20 mouse cellular contexts compared by ENCODE assay signal in the genomic region with DNA sequence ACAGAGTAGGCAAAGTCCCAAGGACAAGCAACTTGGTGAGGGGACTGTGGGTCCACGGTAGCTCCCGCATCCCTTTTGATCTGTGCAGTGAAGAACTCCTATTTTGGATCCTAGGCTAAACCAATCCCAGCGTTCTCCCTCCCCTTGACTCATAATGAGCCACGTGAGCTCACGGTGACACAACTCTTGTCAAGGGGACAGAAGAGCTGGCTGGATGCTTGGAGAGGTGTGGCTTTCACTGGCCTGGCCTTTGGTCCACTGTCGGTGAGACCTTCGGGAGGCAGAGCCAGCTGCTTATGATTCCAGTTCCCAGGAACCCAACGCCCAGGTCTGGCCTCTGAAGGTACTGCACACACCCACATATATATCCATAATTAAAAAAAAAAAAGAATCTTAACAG. TPM values are rescaled to one million over a fixed set of nuclear protein-coding genes. Genes with fewer than 3 reads are reported as not detected.
DNase-seq lines count a peak whose midpoint lies in the region; ATAC-seq and TF ChIP-seq lines count a peak whose summit lies in the region.
"Had no signal": no experiment of that assay in that cellular context is flagged by ENCODE, and none has a peak within 500 bp of the region (broad histone marks: within the 10 kb centered on the region; RNA-seq: fewer than 3 reads in every experiment).

No protein-coding gene starts in this region.

- no peaks in the 10 kb centered on the region for H3K36me3 ChIP-seq in heart, embryonic 15.5 days
- no peaks in the 10 kb centered on the region for H3K36me3 ChIP-seq in stomach, postnatal 0 days (ENCODE audit: control insufficient read depth, insufficient read depth, low read length)
- H3K36me3 ChIP-seq: forebrain, embryonic 10.5 days; hindbrain, embryonic 15.5 days; liver, embryonic 15.5 days had no signal

- DNase-seq in heart, adult 18-20 months: peak; percentile 64 to 74
- no peak for DNase-seq in heart, postnatal 25 days (ENCODE audit: low spot score)
- peak; percentile 67 for DNase-seq in gastrocnemius, postnatal 25 days
- DNase-seq in stomach, postnatal 0 days (ENCODE audit: low spot score): no peak
- DNase-seq in ovary, adult 18-20 months (ENCODE audit: low spot score): no peak
- no peak for DNase-seq in thymus, adult 18-20 months
- DNase-seq: cerebellum, adult 18-20 months; kidney, adult 18-20 months; kidney, postnatal 10 days; lung, postnatal 10 days; midbrain, embryonic 14.5 days had no signal

- intact Hi-C loops in heart, postnatal 25 days (cut with DNase I): no loop called here

- TF ChIP-seq EP300 in stomach, postnatal 0 days (optimal IDR thresholded peaks at IDR 0.05): no peak

- ATAC-seq in heart, embryonic 15.5 days (replicated peaks; ENCODE audit: insufficient number of reproducible peaks, insufficient read depth, low FRiP score, low read depth): peak; percentile 69
- peak; percentile 47; the same call in 1 of the 2 replicates for ATAC-seq in stomach, postnatal 0 days (ENCODE audit: low FRiP score, low TSS enrichment)
- no peak for ATAC-seq in inflammation-experienced regulatory T-cells, adult 6 months
- ATAC-seq: activated CD4-positive, CD25-positive, alpha-beta regulatory T cell, adult 4 months had no signal

- no peaks in the 10 kb centered on the region for H3K9me3 ChIP-seq in heart, embryonic 15.5 days (replicated peaks)
- H3K9me3 ChIP-seq in stomach, postnatal 0 days (ENCODE audit: control insufficient read depth, low read length): no peaks in the 10 kb centered on the region
- H3K9me3 ChIP-seq: forebrain, embryonic 10.5 days; hindbrain, embryonic 15.5 days; liver, embryonic 15.5 days had no signal

- WGBS in heart, embryonic 15.5 days: 41% methylated on average over 8 of the region's 8 CpGs
- 71% methylated on average over 8 of the region's 8 CpGs for WGBS in stomach, postnatal 0 days

- peak overlapping the region; percentile 87 for H3K27ac ChIP-seq in heart, embryonic 15.5 days
- no peak overlapping the region for H3K27ac ChIP-seq in stomach, postnatal 0 days (replicated peaks)
- H3K27ac ChIP-seq: forebrain, embryonic 10.5 days; hindbrain, embryonic 15.5 days; layer of hippocampus, adult 2 months; liver, embryonic 15.5 days had no signal

- peaks cover 17% of the 10 kb centered on the region for H3K4me1 ChIP-seq in heart, embryonic 15.5 days (replicated peaks)
- no peaks in the 10 kb centered on the region for H3K4me1 ChIP-seq in stomach, postnatal 0 days (replicated peaks; ENCODE audit: control insufficient read depth, insufficient read depth)
- H3K4me1 ChIP-seq: liver, embryonic 15.5 days had no signal

- H3K9ac ChIP-seq in heart, embryonic 15.5 days: no peak overlapping the region
- H3K9ac ChIP-seq in stomach, postnatal 0 days (ENCODE audit: low read length): no peak overlapping the region
- H3K9ac ChIP-seq: hindbrain, embryonic 15.5 days; liver, embryonic 15.5 days had no signal

- peak overlapping the region; percentile 27 for H3K4me2 ChIP-seq in heart, embryonic 15.5 days
- H3K4me2 ChIP-seq in stomach, postnatal 0 days (replicated peaks; ENCODE audit: low read depth): no peak overlapping the region
- H3K4me2 ChIP-seq: hindbrain, embryonic 15.5 days; liver, embryonic 15.5 days had no signal

- no peak overlapping the region for H3K4me3 ChIP-seq in heart, embryonic 15.5 days
- H3K4me3 ChIP-seq in stomach, postnatal 0 days (ENCODE audit: low read depth, low read length): no peak overlapping the region
- H3K4me3 ChIP-seq: forebrain, embryonic 10.5 days; hindbrain, embryonic 15.5 days; layer of hippocampus, adult 2 months; liver, embryonic 15.5 days had no signal

- H3K27me3 ChIP-seq in heart, embryonic 15.5 days: no peaks in the 10 kb centered on the region
- H3K27me3 ChIP-seq in stomach, postnatal 0 days (ENCODE audit: control insufficient read depth, insufficient read depth, low read length): no peaks in the 10 kb centered on the region
- H3K27me3 ChIP-seq: hindbrain, embryonic 15.5 days had no signal

- no peak for TF ChIP-seq CTCF in stomach, postnatal 0 days (IDR thresholded peaks at IDR 0.05; ENCODE audit: low read depth)

RNA-seq across cellular contexts. Expression of a gene that starts 9.6 kb away (rescaled TPM):
- total RNA-seq in heart, adult 18-20 months (2021): 1 to 10 TPM; 2.4 to 2.6 TPM
- total RNA-seq in heart, postnatal 25 days (2021): 1 to 10 TPM; 6.0 to 8.4 TPM
- 10 to 100 TPM; 39.0 to 46.1 TPM for total RNA-seq in gastrocnemius, postnatal 25 days (2021)
- 7.3 and 7.4 TPM in 2 replicates for polyA plus RNA-seq in heart, embryonic 15.5 days (2015; fragmentation: Nextera tagmentation; extraction: Ambion mirVana)
- 4.6 and 5.5 TPM in 2 replicates for polyA plus RNA-seq in stomach, postnatal 0 days (2015; fragmentation: Nextera tagmentation; extraction: Ambion mirVana)
- not detected for polyA plus RNA-seq in inflammation-experienced regulatory T-cells, adult 6 months (2017; shearing (Covaris generic))
- total RNA-seq: megakaryocyte, adult 5-6 weeks had no signal
- polyA plus RNA-seq: activated CD4-positive, CD25-positive, alpha-beta regulatory T cell, adult 4 months had no signal

RNA-seq across cellular contexts. Expression of a gene that starts 16.8 kb away (rescaled TPM):
- under 1 TPM; 0.42 to 0.46 TPM for total RNA-seq in heart, adult 18-20 months (2021)
- under 1 TPM; 0.47 to 0.78 TPM for total RNA-seq in heart, postnatal 25 days (2021)
- total RNA-seq in gastrocnemius, postnatal 25 days (2021): under 1 TPM; 0.19 to 0.61 TPM
- polyA plus RNA-seq in heart, embryonic 15.5 days (2015; fragmentation: Nextera tagmentation; extraction: Ambion mirVana): 1.5 and 1.6 TPM in 2 replicates
- polyA plus RNA-seq in stomach, postnatal 0 days (2015; fragmentation: Nextera tagmentation; extraction: Ambion mirVana): 35.1 and 36.1 TPM in 2 replicates
- not detected for polyA plus RNA-seq in inflammation-experienced regulatory T-cells, adult 6 months (2017; shearing (Covaris generic))
- total RNA-seq: megakaryocyte, adult 5-6 weeks had no signal
- polyA plus RNA-seq: activated CD4-positive, CD25-positive, alpha-beta regulatory T cell, adult 4 months; liver, embryonic 15.5 days had no signal

RNA-seq across cellular contexts. Expression of a gene that starts 22.1 kb away (rescaled TPM):
- total RNA-seq in heart, adult 18-20 months (2021): 10 to 100 TPM; 21.6 to 26.8 TPM
- total RNA-seq in heart, postnatal 25 days (2021): 10 to 100 TPM; 26.3 to 33.6 TPM
- total RNA-seq in gastrocnemius, postnatal 25 days (2021): 1 to 10 TPM; 6.1 to 8.5 TPM
- polyA plus RNA-seq in heart, embryonic 15.5 days (2015; fragmentation: Nextera tagmentation; extraction: Ambion mirVana): 19.6 and 23.4 TPM in 2 replicates
- polyA plus RNA-seq in stomach, postnatal 0 days (2015; fragmentation: Nextera tagmentation; extraction: Ambion mirVana): 5.4 and 6.3 TPM in 2 replicates
- under 1 TPM in 1 of 3 experiments, not detected in 2; 0.17 TPM for polyA plus RNA-seq in inflammation-experienced regulatory T-cells, adult 6 months (2017; shearing (Covaris generic))
- polyA plus RNA-seq: C2C12 had no signal

RNA-seq across cellular contexts. Expression of a gene that starts 27.7 kb away (rescaled TPM):
- total RNA-seq in heart, adult 18-20 months (2021): under 1 TPM; 0.17 to 0.26 TPM
- total RNA-seq in heart, postnatal 25 days (2021): under 1 TPM; 0.21 to 0.39 TPM
- not detected for total RNA-seq in gastrocnemius, postnatal 25 days (2021)
- polyA plus RNA-seq in heart, embryonic 15.5 days (2015; fragmentation: Nextera tagmentation; extraction: Ambion mirVana): 0.33 and 0.35 TPM in 2 replicates
- polyA plus RNA-seq in stomach, postnatal 0 days (2015; fragmentation: Nextera tagmentation; extraction: Ambion mirVana): 0.08 TPM in 2 replicates
- polyA plus RNA-seq in inflammation-experienced regulatory T-cells, adult 6 months (2017; shearing (Covaris generic)): not detected
- total RNA-seq: layer of hippocampus, adult 2 months had no signal
- polyA plus RNA-seq: activated CD4-positive, CD25-positive, alpha-beta regulatory T cell, adult 4 months; C2C12; midbrain, embryonic 14.5 days had no signal

RNA-seq across cellular contexts. Expression of a gene that starts 32.3 kb away (rescaled TPM):
- not detected for total RNA-seq in heart, adult 18-20 months (2021)
- total RNA-seq in heart, postnatal 25 days (2021): not detected
- total RNA-seq in gastrocnemius, postnatal 25 days (2021): not detected
- polyA plus RNA-seq in heart, embryonic 15.5 days (2015; fragmentation: Nextera tagmentation; extraction: Ambion mirVana): 0.15 and 0.66 TPM in 2 replicates
- 1.8 and 2.3 TPM in 2 replicates for polyA plus RNA-seq in stomach, postnatal 0 days (2015; fragmentation: Nextera tagmentation; extraction: Ambion mirVana)
- not detected for polyA plus RNA-seq in inflammation-experienced regulatory T-cells, adult 6 months (2017; shearing (Covaris generic))
- total RNA-seq: layer of hippocampus, adult 2 months; megakaryocyte, adult 5-6 weeks had no signal
- polyA plus RNA-seq: activated CD4-positive, CD25-positive, alpha-beta regulatory T cell, adult 4 months; forebrain, embryonic 10.5 days; hindbrain, embryonic 15.5 days; liver, embryonic 15.5 days; midbrain, embryonic 14.5 days had no signal

Comparison
In these comparisons a context has a peak if more than half of its experiments do, and no peak if none do; other contexts are left out.
1. DNase-seq: peak in heart, adult 18-20 months (2 of 2) and gastrocnemius, postnatal 25 days (single experiment); none in heart, postnatal 25 days (single experiment), stomach, postnatal 0 days (single experiment), ovary, adult 18-20 months (single experiment) and thymus, adult 18-20 months (0 of 2).
2. RNA of a gene that starts 9.6 kb away (total RNA-seq): 39.0 to 46.1 TPM in gastrocnemius, postnatal 25 days; 6.0 to 8.4 TPM in heart, postnatal 25 days and 2.4 to 2.6 TPM in heart, adult 18-20 months; every median in the first group is over 4 times any median in the second.